Mouse (Mus musculus) adrenal gland, adult 2 months (tissue): Measurements from ENCODE around the gene Nudt3. TPM values are rescaled to one million over a fixed set of nuclear protein-coding genes. Genes with fewer than 3 reads are reported as not detected.

Source experiments
- DNase-seq: peaks from one replicate; pipeline ENCODE4 v3.0.0; 2021
- polyA plus RNA-seq: library from polyadenylated mRNA; depleted of rRNA; stranded (reverse); fragments of >200 nt; gene quantifications from 2 replicates; pipeline ENCODE4 v1.2.3, GENCODE M21; 2012
- total RNA-seq, 2 experiments: library from RNA; stranded (reverse); gene quantifications; 2 replicates each; pipeline ENCODE4 v1.2.3; 2021

The Nudt3 gene
- total and polyA plus RNA-seq, 3 experiments = 114 to 217 (median 152) TPM

DNA sequence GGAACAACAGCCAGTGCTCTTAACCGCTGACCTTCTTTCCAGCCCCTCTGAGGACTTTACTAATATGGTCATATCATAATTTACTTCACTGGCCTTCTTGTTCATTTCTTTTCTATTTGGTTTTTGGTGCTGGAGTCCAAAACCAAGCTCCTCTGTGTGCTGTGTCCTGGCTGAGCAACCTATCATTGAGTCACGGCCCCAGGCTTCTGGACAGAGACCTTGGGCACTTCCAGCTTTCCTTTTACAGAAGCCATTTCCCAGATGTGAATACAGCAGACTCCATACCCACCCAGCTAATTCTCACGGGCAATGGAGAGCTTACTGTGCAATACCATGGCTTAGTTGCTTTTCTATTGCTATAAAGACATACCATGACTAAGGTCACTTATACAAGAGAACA is 23.0 kb downstream of the Nudt3 start:
- DNase-seq = peak; percentile 55

DNA sequence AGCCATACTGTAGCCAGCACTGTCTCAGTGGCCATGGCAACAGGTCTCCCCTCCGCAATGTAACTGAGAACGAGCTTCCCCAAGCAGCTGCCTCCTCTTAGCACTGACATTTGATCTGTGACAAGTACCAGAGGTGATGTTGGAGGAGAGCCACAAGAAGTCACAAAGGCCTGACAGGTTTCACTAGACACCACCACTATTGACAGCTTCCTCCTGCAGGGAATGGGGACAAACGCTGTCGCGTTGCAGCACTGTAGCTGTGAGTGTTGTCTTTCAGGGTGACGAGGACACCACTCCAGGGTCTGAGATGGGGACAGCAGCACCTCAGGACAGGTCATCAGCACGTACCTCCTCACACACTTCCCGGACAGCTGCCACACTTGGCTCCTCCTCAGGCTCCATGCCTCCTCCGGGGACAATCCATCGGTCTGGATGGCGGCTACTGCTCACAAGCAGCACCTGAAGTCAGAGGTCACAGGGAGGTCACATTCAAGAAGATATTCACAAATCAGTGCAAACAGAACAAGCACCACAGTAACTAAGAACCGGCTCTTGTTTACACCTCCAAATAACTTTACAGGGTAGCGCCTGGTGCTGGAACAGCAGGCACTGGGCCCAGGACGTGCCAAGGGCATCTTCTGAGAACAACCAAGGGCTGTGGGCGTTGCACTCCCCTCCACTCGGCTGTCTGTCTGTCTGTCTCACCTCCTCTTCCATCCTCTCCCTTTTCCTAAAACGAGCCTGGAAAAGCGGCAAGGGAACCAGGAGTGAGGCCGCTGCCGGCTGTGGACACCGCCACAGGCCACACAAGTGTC is 26.7 kb downstream of the Nudt3 start:
- no peak for DNase-seq

DNA sequence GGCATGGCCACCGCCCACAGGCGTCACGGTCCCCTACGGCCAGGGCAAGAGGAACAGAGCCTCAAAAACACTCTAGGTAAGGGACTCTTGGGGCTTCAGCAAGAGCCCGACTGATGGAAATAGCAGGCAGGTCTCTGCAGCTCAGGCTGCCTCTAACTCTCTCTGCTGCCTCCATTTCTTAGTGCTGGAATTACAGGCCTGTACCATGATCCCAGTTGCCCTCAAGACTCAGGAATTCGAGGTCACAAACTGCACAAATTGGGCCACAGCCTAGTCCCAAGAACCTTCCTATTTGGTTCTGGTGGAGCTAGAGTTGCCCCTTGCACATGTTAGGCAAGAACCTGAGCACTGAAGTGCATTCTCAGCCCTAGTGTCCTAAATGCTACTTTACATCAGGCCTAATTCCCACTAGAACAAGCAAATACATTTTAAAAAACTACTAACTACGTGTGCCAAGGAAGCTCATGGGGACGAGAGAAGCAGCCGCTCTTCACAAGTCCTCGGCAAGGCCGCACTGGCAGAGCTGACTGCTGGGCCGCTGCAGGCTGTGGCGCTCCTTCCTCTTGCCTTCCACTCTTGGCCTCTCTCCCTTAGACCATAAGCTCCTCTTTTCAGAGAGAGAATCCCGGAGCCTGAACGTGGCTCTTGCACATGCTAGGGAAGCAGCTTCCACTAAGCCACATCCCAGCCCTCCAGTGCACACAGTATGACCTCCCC is 27.5 kb downstream of the Nudt3 start:
- DNase-seq = no peak

DNA sequence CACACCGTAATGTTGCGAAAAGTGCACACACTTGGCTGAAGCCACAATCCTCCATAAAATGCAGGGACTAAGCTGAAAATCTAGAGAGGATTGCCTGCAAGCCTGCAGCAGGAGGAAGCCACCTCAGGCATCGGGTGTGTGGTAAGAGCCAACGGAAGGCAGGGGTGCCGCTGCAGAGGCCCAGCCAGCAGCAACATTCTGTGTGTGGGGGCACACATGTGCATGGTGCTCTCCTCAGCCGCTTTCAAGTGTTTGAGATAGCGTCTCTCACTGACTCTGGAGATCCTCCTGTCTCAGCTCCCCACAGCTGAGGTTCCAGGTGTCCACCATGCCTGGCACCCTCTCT is 30.8 kb downstream of the Nudt3 start:
- DNase-seq = no peak

DNA sequence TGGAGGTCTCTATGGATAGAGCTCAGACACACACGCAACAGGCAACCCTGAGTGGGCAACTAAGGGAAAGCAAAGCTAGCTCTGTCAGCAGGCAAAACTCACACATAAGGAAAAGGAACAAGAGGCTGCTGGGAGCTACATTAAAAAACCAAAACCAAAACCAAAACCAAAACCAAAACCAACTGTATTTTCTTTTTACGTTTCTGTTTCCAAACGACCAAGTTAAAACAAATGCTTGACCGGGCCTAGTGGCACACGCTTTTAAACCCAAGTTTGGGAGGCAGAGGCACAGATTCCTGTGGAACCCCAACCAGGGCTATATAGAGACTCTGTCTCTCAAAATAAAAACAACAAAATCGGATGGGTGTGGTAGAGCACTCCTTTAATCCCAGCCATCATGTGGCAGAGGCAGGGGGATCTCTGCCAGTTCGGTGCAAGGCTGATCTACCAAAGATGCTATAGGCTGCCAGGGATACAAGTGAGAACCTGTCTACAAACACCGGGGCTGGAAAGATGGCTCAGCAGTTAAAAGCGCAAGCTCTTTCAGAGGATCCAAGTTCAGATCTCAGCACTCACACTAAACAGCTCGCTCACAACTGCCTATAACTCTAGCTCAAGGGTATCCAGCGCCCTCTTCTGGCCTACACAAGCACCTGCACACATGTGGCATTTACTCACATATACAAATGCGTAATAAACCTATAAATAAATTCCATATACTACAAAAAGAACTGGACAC is 31.3 kb downstream of the Nudt3 start:
- no peak for DNase-seq

DNA sequence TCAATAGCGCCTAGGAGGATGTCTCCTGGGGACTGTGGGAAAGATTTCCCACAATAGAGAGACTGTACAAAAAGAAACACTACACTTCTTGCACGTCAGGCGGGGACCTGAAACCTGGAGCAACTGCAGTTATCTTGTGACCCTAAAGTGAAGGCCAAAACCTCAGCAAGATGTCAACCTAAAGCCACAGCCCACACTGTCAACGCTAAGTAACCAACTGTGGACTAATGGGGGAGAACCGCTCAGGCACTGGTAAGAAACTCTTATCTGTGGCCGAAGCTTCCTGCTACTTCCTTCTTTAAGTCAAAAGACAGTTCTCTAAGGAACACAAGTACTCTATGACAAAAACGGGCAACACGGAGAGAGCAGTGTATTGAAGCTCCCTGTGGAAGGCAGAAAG is 35.1 kb downstream of the Nudt3 start:
- DNase-seq = no peak

DNA sequence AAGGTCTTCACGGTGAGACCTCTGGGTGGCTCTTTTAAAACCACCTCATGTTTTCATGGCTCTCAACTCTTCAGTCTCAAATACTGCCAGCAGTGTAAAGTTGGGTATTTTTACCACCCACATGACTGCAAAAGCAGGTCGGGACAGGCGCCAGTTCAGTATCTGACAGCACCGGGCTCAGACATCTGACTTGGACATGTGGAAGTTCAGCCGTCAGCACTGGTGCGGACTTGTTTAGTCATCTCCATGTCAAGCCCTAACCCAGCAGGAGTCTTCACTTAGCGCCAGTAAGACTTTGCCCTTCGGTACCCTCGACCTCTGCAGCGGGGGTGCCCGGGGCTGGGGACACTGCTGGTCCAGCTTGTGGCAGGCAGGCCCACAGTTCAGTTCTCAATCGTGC is 36.0 kb downstream of the Nudt3 start:
- DNase-seq = no peak

DNA sequence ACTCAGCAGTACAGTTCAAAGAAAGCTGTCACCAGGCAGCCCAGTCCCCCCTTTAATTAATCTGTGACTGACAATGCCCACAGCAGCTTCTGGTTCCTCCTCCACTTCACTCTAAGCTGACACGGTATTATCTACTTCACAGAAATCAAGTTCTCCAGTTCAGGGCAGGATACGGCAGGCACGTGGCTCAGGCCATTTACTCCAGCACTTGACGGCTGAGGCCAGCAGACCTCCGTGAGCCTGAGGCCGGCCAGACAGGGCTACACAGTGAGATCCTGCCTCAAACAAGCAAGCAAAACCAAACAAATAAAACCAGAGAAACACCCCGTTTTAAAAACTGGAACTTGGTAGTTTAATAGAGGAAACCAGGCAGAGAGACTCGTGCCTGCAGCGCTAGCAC is 36.6 kb downstream of the Nudt3 start:
- DNase-seq = no peak

DNA sequence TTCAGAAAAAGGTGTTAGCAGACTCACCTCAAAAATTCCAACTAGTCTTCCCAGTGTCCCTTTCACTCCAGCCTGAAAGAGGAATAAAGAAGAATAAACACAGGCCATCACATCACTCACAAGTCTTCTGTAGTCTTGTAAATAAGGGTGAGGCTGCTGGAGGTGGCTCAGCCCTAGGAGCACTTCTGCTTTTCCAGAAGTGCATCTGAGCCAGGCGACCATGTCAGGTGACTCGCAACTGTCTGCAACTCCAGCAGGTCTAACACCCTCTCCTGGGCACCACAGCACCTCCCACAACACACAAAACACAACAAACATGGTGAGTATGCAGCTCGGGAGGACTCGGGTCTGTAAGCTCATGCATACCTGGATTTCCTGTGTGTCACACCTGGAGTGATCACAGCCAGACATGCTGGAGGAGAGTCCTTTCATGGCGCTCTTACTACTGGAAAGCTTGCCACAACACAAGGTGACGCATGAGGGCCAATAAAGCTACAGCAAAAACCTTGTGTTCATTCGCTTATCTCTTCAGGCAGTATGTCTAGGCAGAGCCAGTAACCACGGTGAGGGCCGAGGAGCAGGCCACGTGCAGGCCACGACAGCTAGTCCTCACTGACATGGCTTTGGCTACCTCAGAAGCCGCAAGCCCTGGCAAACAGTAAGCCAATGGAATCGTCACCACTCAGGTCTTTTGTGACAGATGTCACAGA is 40.0 kb downstream of the Nudt3 start:
- DNase-seq = no peak

DNA sequence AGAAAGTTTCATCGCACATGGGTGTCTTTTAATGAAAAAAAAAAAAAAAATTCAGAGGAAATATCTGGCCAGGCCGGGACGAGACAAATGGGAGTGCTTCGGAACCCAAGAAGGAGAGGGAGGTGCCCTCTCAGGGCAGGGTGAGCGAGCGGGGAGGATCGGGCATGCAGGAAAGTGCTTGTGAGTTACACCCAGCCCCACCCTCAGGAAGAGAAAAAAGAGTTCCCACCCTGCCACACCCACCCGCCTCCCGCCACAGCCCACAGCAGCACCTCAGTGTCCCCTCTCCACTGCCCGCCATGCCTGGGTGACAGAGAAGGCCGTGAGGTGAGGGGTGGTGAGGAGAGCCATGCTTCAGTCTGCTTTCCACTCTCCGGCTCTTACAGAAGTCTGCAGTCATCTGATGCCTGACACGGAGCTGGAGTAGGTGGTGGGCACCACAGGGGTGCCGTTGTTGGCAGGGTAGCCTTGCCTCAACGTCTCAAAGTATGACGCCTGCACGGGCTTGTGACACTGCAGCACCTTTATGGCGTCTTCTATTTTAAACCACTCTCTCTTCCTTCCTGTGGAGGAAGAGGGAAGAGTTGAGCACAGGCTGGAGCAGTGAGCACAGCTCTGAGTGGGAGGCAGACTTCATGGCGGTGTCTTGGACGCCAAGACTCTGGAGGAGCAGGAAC is 42.8 kb downstream of the Nudt3 start:
- DNase-seq = no peak

DNA sequence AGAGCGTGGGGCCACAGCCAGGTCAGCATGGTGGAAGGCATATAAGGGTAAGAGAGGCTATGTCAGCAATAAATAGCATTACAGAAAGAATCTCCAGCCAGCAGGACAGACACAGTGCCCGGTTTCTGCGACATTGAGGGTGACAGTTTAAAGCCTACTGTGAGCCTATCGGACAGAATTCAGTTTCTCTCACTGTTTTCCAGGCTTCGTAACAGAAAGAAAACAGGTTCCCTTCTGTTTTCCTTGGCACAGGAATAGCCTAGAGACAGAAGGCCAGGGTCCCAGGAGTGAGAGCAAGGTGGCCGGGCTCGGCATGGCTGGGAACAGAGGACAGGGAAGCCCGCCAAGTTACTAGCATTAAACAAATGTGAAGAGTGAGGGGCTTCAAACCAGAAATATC is 43.5 kb downstream of the Nudt3 start:
- DNase-seq = no peak

DNA sequence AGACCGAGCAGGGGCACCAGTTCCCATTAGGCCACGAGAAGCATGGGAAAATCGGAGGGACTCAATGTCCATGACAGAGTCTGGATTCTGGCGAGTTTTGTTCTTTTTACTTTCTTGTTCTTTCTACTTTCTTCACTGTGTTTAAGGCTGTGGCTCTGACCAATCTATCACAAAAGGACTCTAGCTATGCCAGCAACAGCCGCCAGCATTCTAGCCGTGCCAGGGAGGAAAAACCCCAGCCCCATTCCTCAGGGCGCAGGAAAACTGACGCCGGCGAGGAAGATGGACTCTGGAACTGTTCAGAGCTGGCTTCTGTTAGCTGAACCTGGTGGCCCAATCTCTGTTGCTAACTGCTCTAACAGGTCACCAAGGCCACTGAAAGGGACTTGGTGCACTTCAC is 44.8 kb downstream of the Nudt3 start:
- DNase-seq = no peak

DNA sequence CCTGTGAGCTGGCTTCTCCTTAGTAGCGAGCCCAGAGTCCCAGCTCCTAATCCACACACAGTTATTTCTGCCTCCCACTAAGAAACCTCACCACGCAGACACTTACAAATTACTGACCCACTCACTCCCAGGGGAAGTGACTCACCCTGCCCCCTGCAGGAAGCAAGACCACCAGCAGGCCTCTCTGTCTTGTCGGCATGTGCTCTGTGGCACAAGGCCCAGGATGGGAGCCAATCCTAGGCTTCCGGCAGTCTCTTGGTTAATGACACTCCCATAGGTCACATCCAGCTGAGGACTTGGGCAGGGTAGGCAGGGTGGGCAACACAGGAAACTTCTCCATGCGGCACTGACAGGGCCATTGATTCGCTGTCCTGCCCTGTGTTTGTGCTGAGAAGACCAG is 45.8 kb downstream of the Nudt3 start:
- DNase-seq = no peak

DNA sequence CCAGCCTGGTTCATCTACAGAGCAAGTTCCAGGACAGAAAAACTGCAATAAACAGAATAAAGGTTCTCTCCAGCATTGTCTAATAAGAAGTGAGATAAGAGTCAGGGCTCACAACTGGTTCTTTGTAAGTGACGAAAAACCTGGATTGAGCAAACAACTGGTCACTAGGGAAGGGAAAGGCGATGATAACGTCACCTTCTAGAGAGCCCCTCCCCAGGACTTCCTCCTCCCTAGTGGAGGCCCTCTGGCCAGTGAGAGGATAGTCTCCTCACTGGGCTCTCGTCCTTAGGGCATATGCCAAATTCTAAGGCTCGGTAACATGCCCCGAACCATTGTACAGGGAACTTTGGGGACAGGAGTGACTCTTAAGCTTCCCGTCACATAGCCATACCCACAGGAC is 47.2 kb downstream of the Nudt3 start:
- DNase-seq = no peak

DNA sequence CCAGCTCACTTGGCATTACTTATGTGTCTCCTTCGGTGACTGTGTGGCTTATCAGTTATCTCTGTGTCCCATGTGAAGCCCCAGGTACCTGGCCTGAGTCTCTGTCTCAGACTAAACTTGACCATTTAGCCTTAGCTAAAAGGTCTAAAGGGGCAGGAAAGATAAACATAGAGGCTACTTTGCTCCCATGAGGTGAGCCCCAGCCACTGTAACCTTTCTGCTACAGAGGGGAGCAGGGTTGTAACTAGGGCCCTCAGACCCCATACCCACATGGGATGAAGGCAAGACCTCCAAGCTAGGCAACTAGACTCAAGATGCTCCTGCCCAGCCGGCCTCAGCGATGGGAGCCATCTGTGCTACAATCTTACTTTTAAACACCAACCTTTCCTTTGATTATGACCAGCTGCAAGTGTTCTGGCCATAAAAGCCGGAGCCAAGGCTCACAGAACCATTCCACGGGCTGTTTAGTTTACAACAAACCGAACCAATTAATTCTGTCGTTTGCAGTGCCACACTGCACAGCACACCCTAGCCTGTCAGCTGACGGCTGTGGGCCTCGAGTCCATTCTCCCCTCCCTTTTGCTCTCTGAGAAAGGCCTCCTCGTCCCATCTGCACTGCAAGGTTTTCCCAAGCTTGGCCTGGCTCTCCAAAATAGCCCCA is 48.0 kb downstream of the Nudt3 start:
- DNase-seq = no peak

DNA sequence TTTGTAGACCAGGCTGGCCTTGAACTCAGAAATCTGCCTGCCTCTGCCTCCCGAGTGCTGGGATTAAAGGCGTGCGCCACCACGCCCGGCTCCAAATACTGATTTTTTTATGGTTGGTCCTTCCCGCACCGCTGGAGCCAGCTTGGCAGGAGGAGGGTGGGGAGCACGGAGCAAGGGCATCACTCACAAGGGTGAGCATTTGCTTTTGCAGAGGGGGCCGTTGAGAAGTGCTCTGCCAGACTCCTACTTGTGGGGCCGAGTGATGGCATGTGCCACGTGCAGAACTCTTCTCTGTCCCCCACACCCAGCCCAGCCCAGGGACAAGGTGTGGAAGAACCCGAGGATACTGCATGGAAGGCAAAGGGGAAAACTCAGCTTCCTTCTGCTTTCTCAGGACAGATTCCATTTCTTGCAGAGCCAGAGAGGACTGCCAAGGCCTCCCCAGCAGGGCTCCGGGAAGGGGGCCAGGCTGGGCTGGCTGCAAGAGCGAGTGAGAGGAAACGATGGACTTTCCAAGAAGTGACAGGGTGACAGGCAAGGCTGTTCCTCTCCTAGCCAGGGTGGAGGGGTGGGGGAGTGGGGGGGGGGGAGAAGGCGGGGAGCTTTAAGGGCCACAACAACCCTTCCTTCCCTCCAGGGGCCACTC is 48.7 kb downstream of the Nudt3 start:
- peak; percentile 83 for DNase-seq

DNA sequence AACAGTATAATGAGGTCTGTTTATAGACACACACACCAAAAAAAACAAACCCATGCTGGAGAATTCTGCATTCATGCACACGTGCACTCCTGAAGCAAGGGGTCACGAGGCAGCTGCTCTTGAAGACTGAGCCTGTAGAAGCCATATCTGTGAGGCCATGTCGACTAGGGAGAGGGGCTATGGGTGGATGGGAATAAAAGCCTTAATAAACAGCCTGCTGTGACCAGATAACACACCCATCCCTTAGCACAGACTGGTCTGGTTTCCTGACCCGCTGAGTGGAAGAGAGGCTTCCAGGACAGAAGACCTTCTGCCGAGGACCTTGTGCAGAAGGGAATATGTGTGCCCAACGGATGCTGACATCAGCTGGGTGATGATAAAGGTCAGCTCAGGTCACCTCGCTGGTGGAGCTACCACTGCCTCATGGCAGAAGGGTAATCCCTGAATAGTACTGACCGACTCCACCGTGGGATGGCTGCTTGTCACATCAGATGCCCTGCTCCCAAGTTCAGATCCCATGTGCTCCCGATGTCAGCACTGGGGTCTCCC is 49.4 kb downstream of the Nudt3 start:
- DNase-seq = no peak

DNA sequence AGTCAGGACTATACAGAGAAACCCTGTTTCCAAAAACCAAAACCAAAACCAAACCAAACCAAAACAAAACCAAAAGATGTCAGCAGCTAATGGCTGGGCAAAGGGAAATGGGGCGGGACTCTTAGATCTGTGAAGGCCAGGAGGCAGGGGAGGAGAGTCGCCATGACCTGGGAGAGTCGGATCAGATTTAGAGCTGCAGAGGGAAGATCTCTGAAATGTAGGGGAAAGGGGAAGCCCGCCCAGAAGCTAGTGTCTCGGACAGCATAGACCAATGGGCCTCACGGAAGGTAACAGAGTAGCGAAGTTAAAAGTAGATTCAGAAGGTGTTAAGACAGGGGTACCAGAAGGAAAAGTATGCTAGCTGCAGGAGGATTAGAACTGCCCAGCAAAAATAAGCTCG is 52.0 kb downstream of the Nudt3 start:
- peak; percentile 30 for DNase-seq

DNA sequence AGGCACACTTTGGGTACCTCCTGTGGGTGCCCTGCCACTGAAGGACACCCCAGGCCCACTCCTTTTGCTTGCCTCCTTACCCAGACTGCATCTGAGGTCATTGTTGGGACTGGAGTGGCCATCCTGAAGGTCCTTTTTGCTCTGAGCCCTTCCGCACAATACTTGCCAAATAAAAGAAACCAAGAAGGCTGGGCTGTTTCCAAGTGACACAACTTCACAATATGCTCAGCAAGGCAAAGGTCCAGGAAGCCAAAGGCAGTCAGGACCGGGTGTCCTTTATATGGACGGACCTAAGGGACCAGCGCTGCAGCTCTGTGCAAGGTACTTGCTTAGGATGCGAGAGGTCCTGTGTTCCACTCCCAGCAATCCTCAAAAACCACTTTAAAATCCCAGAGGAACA is 55.1 kb downstream of the Nudt3 start:
- DNase-seq = no peak

DNA sequence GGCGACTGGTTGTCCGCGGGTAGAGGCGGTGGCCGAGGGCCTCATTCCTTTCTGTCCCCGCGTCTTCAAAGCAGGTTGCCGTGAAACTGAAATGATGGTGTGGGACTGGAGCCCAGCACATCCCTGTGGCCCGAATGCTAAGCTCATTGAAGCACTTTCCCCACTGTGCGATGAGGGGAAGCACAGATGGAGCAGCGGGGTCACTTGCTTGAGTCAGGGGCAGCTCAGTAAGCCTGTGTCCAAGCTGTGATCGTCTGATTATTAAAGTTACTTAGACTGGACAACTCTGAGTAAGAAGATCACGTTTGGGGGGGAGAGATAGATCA is 57.4 kb downstream of the Nudt3 start:
- DNase-seq = no peak
